Mouse (Mus musculus) stomach, embryonic 15.5 days (tissue): ENCODE measurements around the gene Egfl6. TPM values are rescaled to one million over a fixed set of nuclear protein-coding genes. Genes with fewer than 3 reads are reported as not detected.

Experiments used
- ATAC-seq: fragments of 200-750 bp; cut with Nextera tagmentation; 2 replicates; pipeline ENCODE4 v1.8.0; 2017; ENCODE audit warnings: low read depth, moderate number of reproducible peaks, moderate TSS enrichment; ENCODE audit not compliant: insufficient read depth, low FRiP score
- H3K27ac ChIP-seq: fragments of 300-500 bp; sonication (generic); 2 replicates; pipeline ENCODE4 v1.5.1; 2015; ENCODE audit warnings: mild to moderate bottlenecking, inconsistent platforms
- H3K27me3 ChIP-seq: fragments of 300-500 bp; sonication (generic); replicated peaks from 2 replicates; pipeline ENCODE4 v1.6.1; 2015; ENCODE audit warnings: inconsistent platforms
- H3K36me3 ChIP-seq: fragments of 300-500 bp; sonication (generic); 2 replicates; pipeline ENCODE4 v1.6.1; 2015; ENCODE audit warnings: inconsistent platforms
- H3K4me1 ChIP-seq: fragments of 300-500 bp; sonication (generic); 2 replicates; pipeline ENCODE4 v1.6.1; 2015; ENCODE audit warnings: inconsistent platforms
- H3K4me2 ChIP-seq: fragments of 300-500 bp; sonication (generic); 2 replicates; pipeline ENCODE4 v1.6.1; 2015; ENCODE audit warnings: mild to moderate bottlenecking, inconsistent platforms
- H3K4me3 ChIP-seq: fragments of 300-500 bp; sonication (generic); replicated peaks from 2 replicates; pipeline ENCODE4 v1.5.1; 2015; ENCODE audit warnings: inconsistent platforms
- H3K9ac ChIP-seq: fragments of 300-500 bp; sonication (generic); 2 replicates; pipeline ENCODE4 v1.6.1; 2015; ENCODE audit warnings: inconsistent platforms
- H3K9me3 ChIP-seq: fragments of 300-500 bp; sonication (generic); 2 replicates; pipeline ENCODE4 v1.6.1; 2016; ENCODE audit warnings: inconsistent platforms
- whole genome bisulfite sequencing: fragments of 180-500 bp; shearing (Covaris S2); methylation state at CpG from one replicate; pipeline ENCODE4 v1.1.7; 2015; 5-methylcytosine and 5-hydroxymethylcytosine counted together
- polyA plus RNA-seq: library from polyadenylated mRNA; unstranded; fragments of >200 nt; fragmentation: Nextera tagmentation; extraction: Ambion mirVana; gene quantifications from 2 replicates; pipeline ENCODE4 v1.2.1, GENCODE M21; 2015

Gene Egfl6
- polyA plus RNA-seq, 1 experiment from 2014 or later, result 14.9 TPM

- Histone ChIP-seq H3K9ac (no peak overlapping the region), H3K27ac (no peak overlapping the region), H3K27me3 (no peaks in the 10 kb centered on the region), H3K4me1 (no peaks in the 10 kb centered on the region), H3K4me2 (no peak overlapping the region), H3K36me3 (no peaks in the 10 kb centered on the region), H3K4me3 (no peak overlapping the region), H3K9me3 (no peaks in the 10 kb centered on the region)
- ATAC-seq, result no peak
- 85% methylated on average over 4 of the region's 4 CpGs for WGBS
Measured at GRCm38 (mm10) chrX:166512071-166512470, 73.4 kb downstream of the Egfl6 start.

GRCm38 (mm10) chrX:166511107-166511506 lies 74.4 kb downstream of the Egfl6 start:
- Histone ChIP-seq H3K27me3 (no peaks in the 10 kb centered on the region), H3K36me3 (no peaks in the 10 kb centered on the region), H3K4me1 (no peaks in the 10 kb centered on the region), H3K27ac (no peak overlapping the region), H3K4me3 (no peak overlapping the region), H3K4me2 (peak overlapping the region; percentile 36; the same call in 1 of the 2 replicates), H3K9ac (no peak overlapping the region), H3K9me3 (no peaks in the 10 kb centered on the region)
- ATAC-seq, result no peak

- H3K4me3 ChIP-seq, result peak overlapping the region; percentile 58
- no peaks in the 10 kb centered on the region for H3K4me1 ChIP-seq
- peak overlapping the region; percentile 98 for H3K27ac ChIP-seq
- WGBS, result 17% methylated on average over 65 of the region's 65 CpGs
- peak overlapping the region; percentile 45 for H3K4me2 ChIP-seq
- no peaks in the 10 kb centered on the region for H3K27me3 ChIP-seq
- H3K9me3 ChIP-seq, result no peaks in the 10 kb centered on the region
- peak; percentile 98 for ATAC-seq
- H3K9ac ChIP-seq, result peak overlapping the region; percentile 41; the same call in 1 of the 2 replicates
- H3K36me3 ChIP-seq, result no peaks in the 10 kb centered on the region
Measured at GRCm38 (mm10) chrX:166509761-166510738, 75.5 kb downstream of the Egfl6 start.

- WGBS, result 48% methylated on average over 2 of the region's 2 CpGs
- no peak for ATAC-seq
- Histone ChIP-seq H3K4me1 (no peaks in the 10 kb centered on the region), H3K27ac (no peak overlapping the region), H3K9me3 (no peaks in the 10 kb centered on the region), H3K27me3 (no peaks in the 10 kb centered on the region), H3K9ac (no peak overlapping the region), H3K4me3 (no peak overlapping the region), H3K4me2 (no peak overlapping the region), H3K36me3 (no peaks in the 10 kb centered on the region)
Measured at GRCm38 (mm10) chrX:166504421-166504820, 81.1 kb downstream of the Egfl6 start.

GRCm38 (mm10) chrX:166499496-166500190 lies 85.9 kb downstream of the Egfl6 start:
- no peak for ATAC-seq

GRCm38 (mm10) chrX:166497771-166498170 lies 87.7 kb downstream of the Egfl6 start:
- Histone ChIP-seq H3K9ac (no peak overlapping the region), H3K27me3 (no peaks in the 10 kb centered on the region), H3K4me3 (no peak overlapping the region), H3K9me3 (no peaks in the 10 kb centered on the region), H3K4me1 (no peaks in the 10 kb centered on the region), H3K4me2 (no peak overlapping the region), H3K27ac (no peak overlapping the region), H3K36me3 (no peaks in the 10 kb centered on the region)
- ATAC-seq, result no peak
- 74% methylated on average over 4 of the region's 4 CpGs for WGBS

More at GRCm38 (mm10) chrX:166499496-166500190, 85.9 kb downstream of the Egfl6 start:
- H3K4me2 ChIP-seq, result no peak overlapping the region
- no peak overlapping the region for H3K27ac ChIP-seq
- H3K27me3 ChIP-seq, result no peaks in the 10 kb centered on the region
- 68% methylated on average over 1 of the region's 1 CpGs for WGBS
- no peaks in the 10 kb centered on the region for H3K4me1 ChIP-seq
- no peak overlapping the region for H3K4me3 ChIP-seq
- H3K9me3 ChIP-seq, result no peaks in the 10 kb centered on the region
- no peak overlapping the region for H3K9ac ChIP-seq
- H3K36me3 ChIP-seq, result no peaks in the 10 kb centered on the region

- H3K27ac ChIP-seq, result no peak overlapping the region
- H3K9ac ChIP-seq, result no peak overlapping the region
- H3K27me3 ChIP-seq, result no peaks in the 10 kb centered on the region
- H3K36me3 ChIP-seq, result no peaks in the 10 kb centered on the region
- WGBS, result 91% methylated on average over 2 of the region's 2 CpGs
- no peak for ATAC-seq
- no peaks in the 10 kb centered on the region for H3K9me3 ChIP-seq
- H3K4me1 ChIP-seq, result no peaks in the 10 kb centered on the region
- H3K4me3 ChIP-seq, result no peak overlapping the region
- H3K4me2 ChIP-seq, result no peak overlapping the region
Measured at GRCm38 (mm10) chrX:166495052-166495451, 90.5 kb downstream of the Egfl6 start.

- H3K4me1 ChIP-seq, result no peaks in the 10 kb centered on the region
- peak within 1 kb of the TSS; percentile 83; the same call in 1 of the 2 replicates for H3K27ac ChIP-seq
- WGBS, result 21% methylated on average over 41 of the region's 41 CpGs
- peak within 1 kb of the TSS; percentile 48 for H3K4me2 ChIP-seq
- no peaks in the 10 kb centered on the region for H3K9me3 ChIP-seq
- peak; percentile 99 for ATAC-seq
- peak within 1 kb of the TSS; percentile 56; the same call in 1 of the 2 replicates for H3K9ac ChIP-seq
- no peaks in the 10 kb centered on the region for H3K36me3 ChIP-seq
- H3K4me3 ChIP-seq, result peak within 1 kb of the TSS; percentile 58
- no peaks in the 10 kb centered on the region for H3K27me3 ChIP-seq
Measured at GRCm38 (mm10) chrX:166479365-166479983, 106.0 kb downstream of the Egfl6 start, which contains the start of gene Rab9. Rab9 (minus strand) TSS chrX:166479867.

- H3K36me3 ChIP-seq, result no peaks in the 10 kb centered on the region
- peak overlapping the region; percentile 56; the same call in 1 of the 2 replicates for H3K9ac ChIP-seq
- H3K4me3 ChIP-seq, result peak overlapping the region; percentile 58
- no peak for ATAC-seq
- WGBS, result 23% methylated on average over 28 of the region's 28 CpGs
- peak overlapping the region; percentile 83; the same call in 1 of the 2 replicates for H3K27ac ChIP-seq
- H3K4me1 ChIP-seq, result no peaks in the 10 kb centered on the region
- H3K4me2 ChIP-seq, result peak overlapping the region; percentile 48
- no peaks in the 10 kb centered on the region for H3K9me3 ChIP-seq
- no peaks in the 10 kb centered on the region for H3K27me3 ChIP-seq
Measured at GRCm38 (mm10) chrX:166478631-166479364, 106.7 kb downstream of the Egfl6 start.

GRCm38 (mm10) chrX:166477393-166477792 lies 108.1 kb downstream of the Egfl6 start:
- ATAC-seq, result no peak
- Histone ChIP-seq H3K27ac (no peak overlapping the region), H3K4me3 (no peak overlapping the region), H3K9ac (no peak overlapping the region), H3K4me1 (no peaks in the 10 kb centered on the region), H3K4me2 (peak overlapping the region; percentile 48), H3K27me3 (no peaks in the 10 kb centered on the region), H3K9me3 (no peaks in the 10 kb centered on the region), H3K36me3 (no peaks in the 10 kb centered on the region)
- 68% methylated on average over 6 of the region's 6 CpGs for WGBS
